Mouse (Mus musculus) adrenal gland (tissue): ENCODE data around the gene Plekha6.

Experiments used
- intact Hi-C: fragments of 180-260 bp; cut with DNase I; formaldehyde crosslinking; loops from one replicate; pipeline ENCODE4 v1.15.1; 2025
- long read RNA-seq, 2 experiments: library from polyadenylated mRNA; unstranded; transcript quantifications; one replicate each; pipeline ENCODE4 v2.0.0; 2020; ENCODE audit warnings: borderline replicate concordance in 1 of 2; ENCODE audit not compliant: insufficient replicate concordance in 1 of 2

The Plekha6 gene
- long read RNA-seq, experiment 1, partial matches to known transcripts, result 1 of 2 reads
- long read RNA-seq, experiment 1, other reads (novel, unspliced or antisense), result 1 of 2 reads
- long read RNA-seq, experiment 2, partial matches to known transcripts, result 0 of 4 reads
- long read RNA-seq, experiment 2, other reads (novel, unspliced or antisense), result 4 of 4 reads

DNA sequence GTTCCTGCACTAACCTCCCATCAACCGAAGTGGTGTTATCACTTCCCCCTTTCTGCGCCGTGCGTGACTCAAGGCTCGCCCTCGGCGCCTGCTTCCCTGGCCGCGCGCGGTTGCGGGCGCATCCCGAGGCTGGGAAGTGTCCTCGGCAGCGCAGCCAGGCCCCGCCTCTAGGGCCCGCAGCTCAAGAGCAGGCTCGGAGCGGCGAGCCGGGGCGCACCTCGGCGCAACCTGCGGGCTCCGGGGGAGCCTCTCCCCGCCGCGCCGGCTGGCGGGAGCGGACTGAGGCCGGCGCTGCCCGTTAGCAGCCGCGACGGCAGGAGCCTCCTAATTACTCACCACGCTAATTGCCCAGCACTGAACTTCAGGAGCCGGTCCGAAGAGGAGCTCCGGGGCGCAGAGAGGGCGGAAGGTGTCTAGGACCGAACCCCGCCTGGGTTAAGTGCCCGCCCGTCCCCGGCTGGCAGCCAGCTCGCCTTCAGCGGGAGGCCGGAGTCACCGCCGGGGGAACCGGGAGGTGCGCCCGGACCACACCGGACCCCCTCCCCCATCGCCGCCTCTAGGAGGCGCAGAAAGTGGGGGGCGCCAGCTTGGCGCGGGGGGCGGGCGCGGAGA lies at the start of gene Plekha6:
Plekha6 (plus strand) TSS at position 391 of the 612 bp plus-strand sequence.
- intact Hi-C loops, result no loop called here

- intact Hi-C loops, result no loop called here
Measured at GRCm38 (mm10) chr1:133116108-133116507, 47.9 kb upstream of the Plekha6 start.

GRCm38 (mm10) chr1:133118127-133118526 lies 45.9 kb upstream of the Plekha6 start:
- intact Hi-C loops, result no loop called here

DNA sequence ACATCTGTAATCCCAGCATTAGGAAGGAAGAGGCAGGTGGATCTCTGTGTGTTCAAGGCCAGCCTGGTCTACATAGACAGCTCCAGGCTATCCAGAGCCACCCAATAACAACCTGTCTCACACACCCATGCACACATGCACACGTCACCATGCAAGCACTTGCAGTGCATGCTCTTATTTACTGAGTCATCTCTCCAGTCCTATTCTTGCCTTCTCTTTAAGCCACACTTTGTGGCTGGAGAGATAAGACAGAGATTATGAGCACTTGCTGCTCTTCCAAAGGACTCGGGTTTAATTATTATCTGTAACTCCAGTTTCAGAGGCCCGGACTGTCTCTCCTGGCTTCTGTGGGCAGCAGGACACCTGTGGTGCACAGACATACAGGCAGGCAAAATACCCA lies 45.2 kb upstream of the Plekha6 start:
- intact Hi-C loops, result no loop called here

DNA sequence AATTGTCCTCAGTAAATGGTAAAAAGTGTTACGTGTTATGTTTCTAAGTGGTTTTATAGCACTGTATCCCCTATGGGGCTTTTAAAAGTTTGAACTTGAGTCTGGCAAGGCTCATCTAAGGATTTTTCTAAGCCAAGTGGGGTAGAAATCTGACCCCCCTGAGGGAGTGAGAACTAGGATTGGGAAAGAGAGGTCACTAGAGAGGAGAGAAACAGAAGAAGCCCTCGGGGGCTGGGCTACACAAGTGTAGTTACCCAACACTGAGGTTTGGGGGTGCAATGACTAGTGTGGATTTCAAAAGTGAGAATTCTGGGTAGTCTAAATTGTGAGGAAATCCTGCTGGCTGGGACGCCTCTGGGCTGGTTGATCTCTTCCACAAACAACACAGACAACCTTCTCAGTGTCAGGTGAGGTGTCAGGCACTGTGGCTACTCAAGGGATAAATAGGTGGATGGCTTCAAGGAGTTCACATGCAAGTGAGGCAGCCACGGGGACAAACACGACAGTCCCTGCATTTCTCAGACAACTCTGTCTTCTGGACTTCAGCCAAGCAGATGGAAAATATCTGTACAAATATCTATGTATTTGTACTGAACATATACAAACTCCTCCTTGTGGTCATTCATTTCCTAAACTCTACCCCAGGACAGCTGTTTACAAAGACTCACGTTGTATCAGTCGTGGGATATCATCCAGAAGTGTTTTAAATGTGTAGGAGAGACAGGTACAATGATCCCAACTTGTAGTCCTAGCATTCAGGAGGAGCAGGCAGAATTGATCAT lies 43.9 kb upstream of the Plekha6 start:
- intact Hi-C loops, result no loop called here

GRCm38 (mm10) chr1:133121246-133121645 lies 42.8 kb upstream of the Plekha6 start:
- intact Hi-C loops, result no loop called here

- intact Hi-C loops, result no loop called here
Measured at GRCm38 (mm10) chr1:133124137-133124536, 39.9 kb upstream of the Plekha6 start.

DNA sequence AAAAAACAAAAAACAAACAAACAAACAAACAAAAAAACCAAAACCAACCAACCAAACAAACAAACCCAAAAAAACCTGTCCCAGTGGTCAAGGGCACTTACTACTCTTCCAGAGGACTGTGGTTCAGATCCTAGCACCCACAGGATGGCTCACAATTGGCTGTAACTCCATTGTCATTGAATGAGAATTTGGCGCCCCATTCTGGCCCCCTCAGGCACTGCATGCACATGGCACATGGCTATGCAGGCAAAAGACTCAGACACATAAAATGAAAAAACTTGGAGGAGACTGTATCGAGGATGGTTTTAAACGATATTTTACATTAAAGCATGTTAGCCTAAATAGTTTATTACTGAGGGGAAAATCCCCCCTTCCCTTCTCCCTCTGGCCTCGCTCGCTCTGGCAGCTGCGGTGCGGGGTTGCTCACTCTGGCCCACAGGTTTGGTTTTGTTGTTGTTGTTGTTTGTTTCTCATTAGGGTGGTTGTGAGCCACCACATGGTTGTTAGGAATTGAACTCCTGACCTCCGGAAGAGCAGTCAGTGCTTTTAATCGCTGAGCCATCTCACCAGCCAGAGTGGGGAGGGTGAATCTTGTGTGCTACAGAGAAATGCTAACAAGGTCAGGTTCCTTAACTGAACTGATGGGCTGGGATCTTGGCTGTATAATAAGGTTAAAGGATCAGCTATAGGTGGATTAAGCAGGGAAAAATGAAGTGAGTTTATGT lies 38.2 kb upstream of the Plekha6 start:
- intact Hi-C loops, result no loop called here

GRCm38 (mm10) chr1:133126365-133126740 lies 37.7 kb upstream of the Plekha6 start:
- intact Hi-C loops, result no loop called here

GRCm38 (mm10) chr1:133127328-133127727 lies 36.7 kb upstream of the Plekha6 start:
- intact Hi-C loops, result no loop called here

DNA sequence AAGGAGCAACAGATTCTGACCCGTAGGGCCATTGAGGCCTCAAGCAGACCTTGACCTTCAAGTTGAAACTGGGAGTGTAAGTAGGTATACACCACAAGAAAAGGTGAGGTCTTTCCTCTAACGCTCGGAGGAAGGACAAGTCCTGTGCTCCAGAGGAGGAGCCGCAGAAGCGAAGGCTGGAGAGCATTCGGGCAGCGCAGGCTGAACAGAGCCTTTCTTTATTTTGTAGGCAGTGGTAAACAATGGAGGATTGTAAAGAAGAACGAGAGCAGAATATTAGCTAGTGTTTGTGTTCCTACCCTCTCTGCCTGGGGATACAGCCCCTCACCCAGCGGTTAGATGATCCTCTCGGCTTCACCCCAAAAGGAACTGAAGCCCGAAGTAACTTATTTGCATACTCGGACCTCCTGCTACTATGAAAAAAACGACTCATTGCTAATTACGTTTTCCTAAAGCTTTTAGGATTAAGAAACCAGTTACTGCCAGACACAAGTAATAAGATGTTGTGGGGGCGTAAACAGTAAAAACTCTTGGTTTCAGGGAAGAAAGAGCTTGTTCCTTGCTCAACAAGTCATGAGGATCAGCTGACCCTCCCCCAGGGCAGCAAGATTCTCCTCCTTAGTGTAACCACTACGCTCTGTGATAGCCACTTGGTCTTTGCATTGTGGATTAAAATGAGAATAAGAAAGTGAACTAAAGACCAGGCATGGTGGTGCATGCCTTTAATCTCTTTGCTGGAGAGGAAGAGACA lies 34.4 kb upstream of the Plekha6 start:
- intact Hi-C loops, result no loop called here

DNA sequence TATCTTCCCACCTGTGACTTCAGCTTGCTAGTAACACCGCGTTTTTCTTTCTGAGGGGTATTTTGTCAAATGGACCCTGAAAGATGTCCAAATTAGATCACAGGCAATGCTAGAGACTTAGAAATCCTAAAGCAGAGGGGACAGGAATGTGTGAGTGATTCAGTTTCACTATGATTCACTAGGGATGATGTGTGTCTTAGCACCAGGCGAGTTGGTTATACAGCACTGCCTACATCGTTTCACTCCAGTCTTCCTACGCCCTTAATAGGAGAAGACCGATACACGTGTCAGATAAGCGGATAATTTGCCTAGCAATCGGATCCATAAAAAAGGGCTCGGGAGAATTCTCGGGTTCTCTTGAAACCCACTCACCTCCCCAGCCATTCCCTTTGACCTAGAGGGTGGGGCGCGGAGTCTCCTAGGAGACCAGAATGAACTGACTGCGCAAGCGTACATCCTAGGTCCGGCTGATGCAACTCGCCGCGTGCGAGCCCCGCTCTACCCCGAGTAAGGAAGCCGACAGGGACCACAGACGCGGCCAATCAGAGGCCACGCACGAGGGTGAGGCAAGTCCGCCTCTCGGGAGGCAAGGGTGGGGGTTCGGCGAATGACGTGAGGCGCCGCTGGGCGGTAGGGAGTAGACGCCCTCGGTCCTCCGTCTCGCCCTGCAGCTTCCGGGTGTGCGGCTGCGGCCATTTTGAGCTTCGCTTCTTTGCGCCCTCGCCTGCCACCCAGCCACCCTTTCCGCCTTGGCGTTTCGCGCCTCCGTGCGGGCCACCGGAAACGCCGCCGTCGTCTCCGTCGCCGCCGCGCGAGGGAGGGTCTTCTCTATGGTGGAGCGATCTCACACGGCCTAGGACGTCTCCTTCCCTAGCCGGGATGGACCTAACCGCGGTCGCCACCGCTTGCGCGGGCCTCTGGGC lies 33.1 kb upstream of the Plekha6 start, which contains the start of gene Ppp1r15b:
Ppp1r15b (plus strand) TSS at position 506 of the 923 bp plus-strand sequence.
- intact Hi-C loops, result no loop called here

DNA sequence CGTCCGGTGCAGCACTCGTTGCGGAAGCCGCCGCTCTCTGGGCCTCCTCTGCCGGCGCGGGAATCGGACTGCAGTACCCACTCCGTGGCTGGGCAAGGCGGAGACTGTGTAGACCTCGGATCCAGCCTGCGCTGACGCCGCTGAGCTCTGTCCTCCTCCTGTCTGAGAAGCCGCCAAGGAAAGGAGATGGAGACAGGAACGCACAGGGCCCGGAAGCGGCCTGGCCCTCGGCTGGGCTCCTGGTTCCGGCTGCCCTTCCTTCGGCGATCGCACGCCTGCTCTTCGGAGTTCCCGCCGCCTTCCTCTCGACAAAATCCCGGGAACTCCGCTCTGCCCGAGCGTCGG lies 32.5 kb upstream of the Plekha6 start:
- intact Hi-C loops, result no loop called here

DNA sequence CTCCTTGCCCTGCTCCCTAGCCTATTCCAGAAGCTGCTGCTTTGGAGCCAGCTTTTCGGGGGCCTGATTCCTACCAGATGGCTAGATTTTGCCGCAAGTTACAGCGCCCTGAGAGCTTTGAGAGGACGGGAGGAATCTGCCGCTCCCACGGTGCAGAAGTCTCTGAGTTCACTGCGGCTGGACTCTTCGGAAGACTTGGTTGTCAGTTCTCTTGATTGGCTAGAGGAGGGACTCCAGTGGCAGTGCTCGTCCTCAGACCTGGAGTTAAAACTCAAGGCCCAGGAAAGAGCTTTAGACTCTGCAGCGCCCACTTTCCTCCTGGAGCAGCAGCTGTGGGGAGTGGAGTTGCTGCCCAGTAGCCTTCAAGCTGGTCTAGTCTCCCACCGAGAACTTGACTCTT lies 32.1 kb upstream of the Plekha6 start:
- intact Hi-C loops, result no loop called here

GRCm38 (mm10) chr1:133132388-133133326 lies 31.4 kb upstream of the Plekha6 start:
- intact Hi-C loops, result no loop called here

DNA sequence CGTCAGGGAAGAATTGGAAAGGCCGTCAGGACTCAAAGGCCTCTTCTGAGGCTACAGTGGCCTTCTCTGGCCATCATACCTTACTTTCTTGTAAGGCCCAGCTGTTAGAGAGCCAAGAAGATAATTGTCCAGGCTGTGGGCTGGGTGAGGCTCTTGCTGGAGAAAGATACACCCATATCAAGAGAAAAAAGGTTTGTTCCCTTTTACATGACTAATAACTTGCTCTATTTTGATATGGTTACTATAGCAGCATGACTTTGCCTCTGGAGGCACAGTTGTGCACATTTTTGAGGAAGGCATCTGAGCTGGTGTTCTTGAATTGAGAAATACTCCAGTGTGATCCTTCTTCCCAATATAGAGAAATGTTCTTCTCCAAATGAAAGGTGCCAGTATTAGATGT lies 30.6 kb upstream of the Plekha6 start:
- intact Hi-C loops, result no loop called here

DNA sequence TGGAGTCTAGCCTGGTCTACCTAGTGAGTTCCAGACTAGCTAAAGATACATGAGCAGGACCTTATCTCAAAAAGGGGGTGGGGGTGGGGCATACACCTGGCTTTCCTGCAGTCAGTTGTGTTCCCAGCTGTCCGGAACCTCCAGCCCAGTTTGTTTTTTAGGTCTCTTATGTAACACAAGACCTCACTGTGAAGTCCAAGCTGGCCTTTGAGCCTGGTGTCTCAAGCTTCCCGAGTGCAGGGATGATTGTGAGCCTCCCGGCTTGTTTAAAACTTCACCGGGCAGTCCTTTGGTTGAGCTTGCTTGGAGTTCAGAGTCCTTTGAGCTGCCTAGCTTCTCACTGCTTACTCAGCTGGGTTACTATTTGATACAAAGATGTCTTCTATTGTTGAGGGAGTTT lies 29.9 kb upstream of the Plekha6 start:
- intact Hi-C loops, result no loop called here

GRCm38 (mm10) chr1:133134881-133135280 lies 29.1 kb upstream of the Plekha6 start:
- intact Hi-C loops, result no loop called here

DNA sequence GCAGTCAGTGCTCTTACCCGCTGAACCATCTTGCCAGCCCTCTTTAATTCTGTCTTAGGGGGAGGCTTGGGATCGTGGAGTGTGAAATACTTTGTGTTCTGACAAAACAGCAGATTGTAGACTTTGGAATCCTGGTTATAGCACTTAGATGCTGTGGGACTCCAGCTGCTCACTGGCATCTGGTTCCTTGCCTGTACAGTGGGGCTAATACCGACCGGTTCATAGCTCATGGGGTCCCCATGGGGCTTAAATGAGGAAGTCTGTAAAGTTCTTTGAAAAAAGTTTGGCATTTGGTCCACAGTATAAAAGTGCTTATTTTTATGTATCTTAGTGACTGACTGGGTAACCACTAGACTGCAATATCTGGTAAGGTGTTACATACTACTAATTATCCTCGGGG lies 28.2 kb upstream of the Plekha6 start:
- intact Hi-C loops, result no loop called here
